ENCODE assay signal across 9 mouse cellular contexts in the genomic region with DNA sequence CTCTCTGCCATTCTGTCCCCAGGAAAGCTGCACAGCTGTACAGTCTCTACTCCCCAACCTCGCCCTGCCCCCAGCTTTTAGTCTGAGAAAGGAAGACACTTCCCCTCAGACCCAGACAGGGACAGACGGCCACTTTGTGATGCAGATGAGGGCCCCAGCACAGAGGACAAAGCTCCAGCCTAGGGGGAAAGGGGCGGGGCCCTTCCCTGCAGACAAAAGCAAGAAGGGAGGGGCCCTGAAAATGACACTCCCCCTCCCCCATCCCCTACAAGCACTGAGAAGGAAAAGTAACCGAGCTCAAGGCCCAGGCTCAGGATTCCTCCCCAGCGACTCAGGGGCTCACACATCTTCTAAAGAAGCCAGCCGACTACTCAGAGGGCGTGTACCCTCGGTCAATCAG. TPM values are rescaled to one million over a fixed set of nuclear protein-coding genes. Genes with fewer than 3 reads are reported as not detected.
DNase-seq lines count a peak whose midpoint lies in the region; ATAC-seq lines count a peak whose summit lies in the region.
"Had no signal": no experiment of that assay in that cellular context is flagged by ENCODE, and none has a peak within 500 bp of the region (broad histone marks: within the 10 kb centered on the region; RNA-seq: fewer than 3 reads in every experiment).

No protein-coding gene starts in this region.

- peak; percentile 19 for DNase-seq in cerebellum, adult 11 months
- DNase-seq in cerebellum, adult 9-10 months, result no peak
- peak; percentile 25 for DNase-seq in CD4-positive helper T cell, adult 2 months (ENCODE audit: low read depth, low spot score)
- peak; percentile 27 for DNase-seq in liver, embryonic 13.5 days
- DNase-seq in right cerebral cortex, postnatal 10 days (ENCODE audit: low spot score in 2 of 2), result peak; percentile 72 to 75
- DNase-seq in urinary bladder, adult 2 months (ENCODE audit: low spot score), result no peak

- no peaks in the 10 kb centered on the region for H3K36me3 ChIP-seq in embryonic facial prominence, embryonic 12.5 days
- peaks cover under 1% of the 10 kb centered on the region for H3K36me3 ChIP-seq in hindbrain, embryonic 12.5 days
- 0 out of 2 replicates have a peak, but pooled peaks cover under 1% of the 10 kb centered on the region for H3K36me3 ChIP-seq in liver, embryonic 13.5 days

- peak overlapping the region; percentile 42 for H3K4me2 ChIP-seq in embryonic facial prominence, embryonic 12.5 days (replicated peaks)
- peak overlapping the region; percentile 62 for H3K4me2 ChIP-seq in hindbrain, embryonic 12.5 days (replicated peaks)
- H3K4me2 ChIP-seq in liver, embryonic 13.5 days, result peak overlapping the region; percentile 28

- H3K27me3 ChIP-seq in embryonic facial prominence, embryonic 12.5 days, result no peaks in the 10 kb centered on the region
- no peaks in the 10 kb centered on the region for H3K27me3 ChIP-seq in hindbrain, embryonic 12.5 days
- H3K27me3 ChIP-seq in liver, embryonic 13.5 days, result no peaks in the 10 kb centered on the region

- WGBS in embryonic facial prominence, embryonic 12.5 days, result 6% methylated on average over 8 of the region's 8 CpGs
- WGBS in hindbrain, embryonic 12.5 days, result 3% methylated on average over 8 of the region's 8 CpGs
- WGBS in liver, embryonic 13.5 days (ENCODE audit: insufficient replicate concordance), result 11% methylated on average over 8 of the region's 8 CpGs

- no peaks in the 10 kb centered on the region for H3K9me3 ChIP-seq in embryonic facial prominence, embryonic 12.5 days
- H3K9me3 ChIP-seq in hindbrain, embryonic 12.5 days (replicated peaks), result no peaks in the 10 kb centered on the region
- H3K9me3 ChIP-seq in liver, embryonic 13.5 days (replicated peaks), result no peaks in the 10 kb centered on the region

- peak overlapping the region; percentile 17; the same call in 1 of the 2 replicates for H3K9ac ChIP-seq in embryonic facial prominence, embryonic 12.5 days
- peak overlapping the region; percentile 66 for H3K9ac ChIP-seq in hindbrain, embryonic 12.5 days
- 0 out of 2 replicates have a peak overlapping the region, but pooled peaks have one; percentile 4 for H3K9ac ChIP-seq in liver, embryonic 13.5 days

- peaks cover 43% of the 10 kb centered on the region for H3K4me1 ChIP-seq in embryonic facial prominence, embryonic 12.5 days
- peaks cover 55% of the 10 kb centered on the region for H3K4me1 ChIP-seq in hindbrain, embryonic 12.5 days
- H3K4me1 ChIP-seq in liver, embryonic 13.5 days (replicated peaks), result peaks cover 52% of the 10 kb centered on the region

- H3K27ac ChIP-seq in embryonic facial prominence, embryonic 12.5 days, result peak overlapping the region; percentile 86
- H3K27ac ChIP-seq in hindbrain, embryonic 12.5 days, result peak overlapping the region; percentile 99
- no peak overlapping the region for H3K27ac ChIP-seq in liver, embryonic 13.5 days

- 0 out of 2 replicates have a peak overlapping the region, but pooled peaks have one; percentile 5 for H3K4me3 ChIP-seq in embryonic facial prominence, embryonic 12.5 days
- H3K4me3 ChIP-seq in hindbrain, embryonic 12.5 days, result peak overlapping the region; percentile 91
- no peak overlapping the region for H3K4me3 ChIP-seq in liver, embryonic 13.5 days (replicated peaks)
- H3K4me3 ChIP-seq: myocyte had no signal

- ATAC-seq in embryonic facial prominence, embryonic 12.5 days (ENCODE audit: insufficient number of reproducible peaks, insufficient read depth, low FRiP score, low TSS enrichment), result peak; percentile 64
- ATAC-seq in hindbrain, embryonic 12.5 days (ENCODE audit: low FRiP score), result peak; percentile 73
- no peak for ATAC-seq in liver, embryonic 13.5 days (ENCODE audit: low read depth)

RNA-seq across cellular contexts. Expression of a gene that starts 2.5 kb away (rescaled TPM):
- polyA plus RNA-seq in embryonic facial prominence, embryonic 12.5 days (2016; fragmentation: Nextera tagmentation; extraction: Ambion mirVana), result 7.0 and 8.4 TPM in 2 replicates
- 15.8 and 20.5 TPM in 2 replicates for polyA plus RNA-seq in hindbrain, embryonic 12.5 days (2016; fragmentation: Nextera tagmentation; extraction: Ambion mirVana)
- polyA plus RNA-seq in liver, embryonic 13.5 days (2015; fragmentation: Nextera tagmentation; extraction: Ambion mirVana), result 1.4 TPM in 2 replicates
- 13.2 and 21.9 TPM in 2 replicates for polyA plus RNA-seq in urinary bladder, adult 2 months (2012; rRNA removed)

RNA-seq across cellular contexts. Expression of a gene that starts 36.5 kb away (rescaled TPM):
- 19.3 and 19.9 TPM in 2 replicates for polyA plus RNA-seq in embryonic facial prominence, embryonic 12.5 days (2016; fragmentation: Nextera tagmentation; extraction: Ambion mirVana)
- 21.6 and 22.2 TPM in 2 replicates for polyA plus RNA-seq in hindbrain, embryonic 12.5 days (2016; fragmentation: Nextera tagmentation; extraction: Ambion mirVana)
- polyA plus RNA-seq in liver, embryonic 13.5 days (2015; fragmentation: Nextera tagmentation; extraction: Ambion mirVana), result 5.0 and 5.1 TPM in 2 replicates
- 5.9 and 6.8 TPM in 2 replicates for polyA plus RNA-seq in urinary bladder, adult 2 months (2012; rRNA removed)

Comparison
In these comparisons a context has a peak if more than half of its experiments do, and no peak if none do; other contexts are left out.
1. DNase-seq: peak in cerebellum, adult 11 months (single experiment), CD4-positive helper T cell, adult 2 months (single experiment), liver, embryonic 13.5 days (single experiment) and right cerebral cortex, postnatal 10 days (2 of 2); none in cerebellum, adult 9-10 months (single experiment) and urinary bladder, adult 2 months (single experiment).
2. H3K9ac ChIP-seq: peak in every context shown above with its lines; median percentile 66 in hindbrain, embryonic 12.5 days; 17 in embryonic facial prominence, embryonic 12.5 days; 4 in liver, embryonic 13.5 days.
3. Peak in every context shown above with its lines, with median percentiles within 50 percentile points of each other: H3K4me2 ChIP-seq.